Mouse (Mus musculus) embryonic fibroblast, embryonic 13.5 days (primary cell): ENCODE measurements around the gene Chst11. TPM values are rescaled to one million over a fixed set of nuclear protein-coding genes. Genes with fewer than 3 reads are reported as not detected.

ENCODE experiments used
- H3K27ac ChIP-seq: 2 replicates; pipeline ENCODE4 v1.5.1; 2012; ENCODE audit warnings: low read length, control low read depth, inconsistent platforms; ENCODE audit not compliant: insufficient read depth
- H3K4me1 ChIP-seq: 2 replicates; pipeline ENCODE4 v1.6.1; 2011; ENCODE audit warnings: low read length; ENCODE audit not compliant: control insufficient read depth, insufficient read depth
- H3K4me3 ChIP-seq: 2 replicates; pipeline ENCODE4 v1.5.1; 2011; ENCODE audit warnings: mild to moderate bottlenecking, control low read depth, low read length; ENCODE audit not compliant: insufficient read depth
- CTCF ChIP-seq: IDR thresholded peaks from 2 replicates; pipeline ENCODE4 v1.5.1; 2011; ENCODE audit warnings: mild to moderate bottlenecking, control low read depth, low read length, moderate library complexity, borderline replicate concordance; ENCODE audit not compliant: insufficient read depth
- POLR2A ChIP-seq: IDR thresholded peaks from 2 replicates; pipeline ENCODE4 v1.6.1; 2011; ENCODE audit warnings: low read depth, mild to moderate bottlenecking, control low read depth, low read length, moderate library complexity
- polyA plus RNA-seq: library from polyadenylated mRNA; stranded (reverse); fragments of >200 nt; gene quantifications from 2 replicates; pipeline ENCODE4 v1.2.4, GENCODE M21; 2011; ENCODE audit warnings: low read depth; ENCODE audit not compliant: missing spikeins, insufficient read length

Gene Chst11
- polyA plus RNA-seq, 1 experiment, result 12.9 TPM

GRCm38 (mm10) chr10:83159229-83159628 lies 173.9 kb downstream of the Chst11 start:
- no peak for TF ChIP-seq CTCF
- TF ChIP-seq POLR2A, result no peak
- Histone ChIP-seq H3K4me1 (peaks cover 2% of the 10 kb centered on the region; the same call in 1 of the 2 replicates), H3K27ac (no peak overlapping the region), H3K4me3 (no peak overlapping the region)

GRCm38 (mm10) chr10:83161656-83162365 lies 176.5 kb downstream of the Chst11 start:
- 0 out of 2 replicates have a peak overlapping the region, but pooled peaks have one; percentile 5 for H3K27ac ChIP-seq
- TF ChIP-seq CTCF (no peak), POLR2A (no peak)
- no peak overlapping the region for H3K4me3 ChIP-seq
- peaks cover 4% of the 10 kb centered on the region; the same call in 1 of the 2 replicates for H3K4me1 ChIP-seq

- TF ChIP-seq POLR2A (no peak), CTCF (no peak)
- peak overlapping the region; percentile 7; the same call in 1 of the 2 replicates for H3K27ac ChIP-seq
- H3K4me1 ChIP-seq, result peaks cover 4% of the 10 kb centered on the region; the same call in 1 of the 2 replicates
- H3K4me3 ChIP-seq, result no peak overlapping the region
Observed at GRCm38 (mm10) chr10:83163946-83164345, 178.6 kb downstream of the Chst11 start.

- TF ChIP-seq POLR2A, result no peak
- Histone ChIP-seq H3K27ac (peak overlapping the region; percentile 1), H3K4me3 (no peak overlapping the region), H3K4me1 (peaks cover 4% of the 10 kb centered on the region; the same call in 1 of the 2 replicates)
Observed at GRCm38 (mm10) chr10:83164901-83165435, 179.7 kb downstream of the Chst11 start.

GRCm38 (mm10) chr10:83165521-83166243 lies 180.4 kb downstream of the Chst11 start:
- TF ChIP-seq CTCF, result no peak
- no peak overlapping the region for H3K4me3 ChIP-seq
- peaks cover 4% of the 10 kb centered on the region; the same call in 1 of the 2 replicates for H3K4me1 ChIP-seq
- H3K27ac ChIP-seq, result peak overlapping the region; percentile 6; the same call in 1 of the 2 replicates

GRCm38 (mm10) chr10:83166272-83166671 lies 181.0 kb downstream of the Chst11 start:
- peaks cover 4% of the 10 kb centered on the region; the same call in 1 of the 2 replicates for H3K4me1 ChIP-seq
- peak overlapping the region; percentile 6; the same call in 1 of the 2 replicates for H3K27ac ChIP-seq

GRCm38 (mm10) chr10:83167492-83167891 lies 182.2 kb downstream of the Chst11 start:
- no peak overlapping the region for H3K27ac ChIP-seq
- H3K4me1 ChIP-seq, result peaks cover 4% of the 10 kb centered on the region; the same call in 1 of the 2 replicates
- no peak overlapping the region for H3K4me3 ChIP-seq
- TF ChIP-seq CTCF (no peak), POLR2A (no peak)

More at GRCm38 (mm10) chr10:83166272-83166671, 181.0 kb downstream of the Chst11 start:
- H3K4me3 ChIP-seq, result no peak overlapping the region
- TF ChIP-seq POLR2A, result no peak
- no peak for TF ChIP-seq CTCF

GRCm38 (mm10) chr10:83168303-83169056 lies 183.2 kb downstream of the Chst11 start:
- Histone ChIP-seq H3K4me3 (no peak overlapping the region), H3K27ac (no peak overlapping the region), H3K4me1 (peaks cover 4% of the 10 kb centered on the region; the same call in 1 of the 2 replicates)
- TF ChIP-seq CTCF (no peak), POLR2A (no peak)

- TF ChIP-seq CTCF (no peak), POLR2A (no peak)
- Histone ChIP-seq H3K27ac (no peak overlapping the region), H3K4me3 (no peak overlapping the region), H3K4me1 (no peaks in the 10 kb centered on the region)
Observed at GRCm38 (mm10) chr10:83169554-83169953, 184.3 kb downstream of the Chst11 start.
